Mouse (Mus musculus) large intestine, adult 2 months (tissue): ENCODE measurements around the gene Hrh1. TPM values are rescaled to one million over a fixed set of nuclear protein-coding genes. Genes with fewer than 3 reads are reported as not detected.

Experiments used
- DNase-seq: peaks from one replicate; pipeline ENCODE4 v3.0.0-alpha.2; 2012; ENCODE audit warnings: low read depth, low spot score
- WGBS: fragments of 180-500 bp; shearing (Covaris S2); methylation state at CpG from one replicate; pipeline ENCODE4 v1.1.7; 2018; 5-methylcytosine and 5-hydroxymethylcytosine counted together
- polyA plus RNA-seq: library from polyadenylated mRNA; depleted of rRNA; stranded (reverse); fragments of >200 nt; gene quantifications from 2 replicates; pipeline ENCODE4 v1.2.3, GENCODE M21; 2012; rRNA removed

The Hrh1 gene
- 3.6 and 3.9 TPM in 2 replicates for polyA plus RNA-seq

GRCm38 (mm10) chr6:114397691-114398217 is at the start of gene Hrh1:
TSS of gene Hrh1 (plus strand) at chr6:114397936.
- DNase-seq = no peak
- under 1% methylated on average over 56 of the region's 56 CpGs for WGBS

- DNase-seq = no peak
- WGBS = 20% methylated on average over 4 of the region's 4 CpGs
These were observed 43.1 kb upstream of the Hrh1 start for GRCm38 (mm10) chr6:114354635-114355034.

DNA sequence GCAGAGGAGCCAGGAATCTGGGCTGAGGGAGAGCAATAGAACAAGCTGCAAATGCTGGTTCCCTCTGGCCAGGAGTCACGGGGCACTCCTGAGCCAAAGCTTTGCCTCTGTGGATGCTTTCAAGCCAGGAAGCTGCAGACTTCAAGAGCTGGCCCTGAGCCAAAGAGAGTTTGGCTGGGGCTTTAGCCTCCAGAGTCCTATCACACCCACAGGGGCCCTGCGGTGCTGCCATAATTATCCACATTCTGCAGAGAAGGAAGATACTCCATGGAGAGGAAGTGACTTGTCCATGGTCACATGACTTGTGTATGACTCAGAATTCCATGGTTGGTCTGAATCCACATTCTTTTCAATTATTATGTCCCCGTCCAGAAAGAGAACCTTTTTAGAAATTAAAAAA is 39.6 kb upstream of the Hrh1 start:
- 32% methylated on average over 3 of the region's 3 CpGs for WGBS

DNA sequence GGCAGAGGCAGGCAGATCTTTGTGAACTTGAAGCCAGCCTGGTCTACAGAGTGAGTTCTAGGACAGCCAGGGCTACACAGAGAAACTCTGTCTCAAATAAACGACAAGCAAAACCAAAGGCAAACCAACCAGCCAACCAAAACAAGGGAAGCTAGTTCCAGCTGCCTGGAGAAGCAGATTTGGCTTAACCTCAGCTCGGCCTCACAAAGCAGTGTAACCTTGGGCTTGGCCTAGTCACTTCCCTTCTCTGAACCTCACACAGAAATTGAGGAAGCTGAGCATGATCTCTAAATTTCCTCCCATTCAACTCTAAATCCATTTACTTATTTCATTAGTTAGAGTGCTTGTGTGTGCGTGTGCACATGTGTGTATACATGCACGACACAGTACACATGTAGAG is 35.4 kb upstream of the Hrh1 start:
- DNase-seq = no peak
- 64% methylated on average over 4 of the region's 4 CpGs for WGBS

More for the DNA sequence above, 39.6 kb upstream of the Hrh1 start:
- DNase-seq = no peak

- WGBS = 88% methylated on average over 8 of the region's 8 CpGs
These were observed 34.0 kb upstream of the Hrh1 start for GRCm38 (mm10) chr6:114363740-114364139.

GRCm38 (mm10) chr6:114364734-114365133 is 33.0 kb upstream of the Hrh1 start:
- DNase-seq = no peak
- WGBS = 73% methylated on average over 5 of the region's 5 CpGs

More at GRCm38 (mm10) chr6:114363740-114364139, 34.0 kb upstream of the Hrh1 start:
- no peak for DNase-seq

GRCm38 (mm10) chr6:114366191-114366590 is 31.5 kb upstream of the Hrh1 start:
- 62% methylated on average over 5 of the region's 5 CpGs for WGBS
- DNase-seq = no peak

DNA sequence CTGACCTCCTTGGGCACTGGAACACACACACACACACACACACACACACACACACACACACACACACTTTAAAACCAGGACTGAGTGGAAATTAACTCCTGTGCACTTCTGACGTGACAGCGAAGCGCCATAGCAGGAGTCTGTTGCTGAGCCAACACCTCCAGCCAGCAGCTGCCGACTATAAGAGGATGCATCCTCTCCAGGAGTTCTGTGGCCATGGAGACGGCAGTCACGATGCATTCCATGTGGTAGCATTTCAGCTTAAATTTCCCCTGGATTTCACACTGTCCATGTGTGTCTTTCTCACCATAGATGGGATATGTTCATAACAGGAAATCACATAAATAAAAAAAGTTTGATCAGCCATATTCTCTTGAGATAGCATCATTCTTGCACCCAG is 30.1 kb upstream of the Hrh1 start:
- WGBS = 66% methylated on average over 6 of the region's 6 CpGs
- no peak for DNase-seq

DNA sequence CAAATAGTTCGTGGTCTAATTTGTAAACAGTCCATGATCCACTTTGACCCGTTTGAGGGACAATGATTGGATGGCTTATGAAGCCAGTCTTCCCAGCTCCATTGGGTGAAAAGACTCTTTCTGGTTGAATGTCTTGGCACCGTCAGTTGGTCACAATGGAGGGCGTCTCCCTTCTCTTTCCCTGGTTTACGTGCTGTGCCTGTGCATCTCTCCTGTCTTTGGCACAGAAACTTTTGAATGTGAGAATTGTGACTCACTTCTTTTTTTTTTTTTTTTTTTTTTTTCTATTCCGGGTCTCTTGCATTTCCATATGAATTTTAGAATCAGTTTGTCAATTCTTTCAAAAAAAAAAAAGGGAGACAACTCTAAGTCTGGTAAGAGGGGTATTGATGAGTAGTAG is 29.5 kb upstream of the Hrh1 start:
- 67% methylated on average over 6 of the region's 6 CpGs for WGBS
- DNase-seq = no peak

DNA sequence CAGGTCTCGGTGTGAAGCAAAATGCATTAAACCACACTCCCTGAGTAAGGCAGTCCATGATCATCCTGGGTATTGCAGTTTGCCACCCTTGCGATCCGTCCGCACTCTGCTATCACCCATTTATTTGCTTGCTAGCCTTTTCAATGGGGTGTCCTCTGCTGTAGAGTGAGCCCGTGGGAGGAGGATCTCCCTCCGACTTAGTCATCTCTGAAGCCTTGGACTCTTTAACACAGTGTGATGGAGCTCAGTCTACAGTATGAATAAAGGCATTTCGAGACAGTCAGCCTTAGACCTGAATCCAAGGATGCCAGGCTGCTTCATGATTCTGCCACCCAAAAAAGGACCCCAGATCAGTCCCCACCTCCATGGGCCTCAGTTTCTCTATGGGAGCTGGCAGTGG is 25.0 kb upstream of the Hrh1 start:
- 88% methylated on average over 7 of the region's 7 CpGs for WGBS

DNA sequence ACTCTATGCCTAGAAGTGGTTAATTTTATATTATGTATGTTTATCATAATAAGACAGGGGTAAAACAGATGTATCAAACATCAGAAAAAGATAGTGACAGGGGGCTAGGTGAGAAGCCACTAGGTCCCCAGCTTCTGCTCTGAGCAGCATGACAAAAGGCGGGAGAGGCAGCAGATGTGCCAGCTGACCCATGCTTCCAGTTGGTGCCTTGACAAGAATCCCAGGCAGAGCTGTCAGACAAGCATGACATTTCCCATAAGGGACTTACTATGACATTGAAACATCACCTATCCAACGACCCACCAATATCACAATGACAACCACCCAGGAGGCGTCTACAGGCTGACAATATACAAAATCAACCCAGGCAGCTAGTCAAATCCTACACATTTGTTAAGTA is 16.9 kb upstream of the Hrh1 start:
- WGBS = 82% methylated on average over 3 of the region's 3 CpGs
- DNase-seq = no peak

More for the DNA sequence above, 25.0 kb upstream of the Hrh1 start:
- DNase-seq = no peak

- no peak for DNase-seq
These were observed 10.4 kb upstream of the Hrh1 start for GRCm38 (mm10) chr6:114387320-114387719.

DNA sequence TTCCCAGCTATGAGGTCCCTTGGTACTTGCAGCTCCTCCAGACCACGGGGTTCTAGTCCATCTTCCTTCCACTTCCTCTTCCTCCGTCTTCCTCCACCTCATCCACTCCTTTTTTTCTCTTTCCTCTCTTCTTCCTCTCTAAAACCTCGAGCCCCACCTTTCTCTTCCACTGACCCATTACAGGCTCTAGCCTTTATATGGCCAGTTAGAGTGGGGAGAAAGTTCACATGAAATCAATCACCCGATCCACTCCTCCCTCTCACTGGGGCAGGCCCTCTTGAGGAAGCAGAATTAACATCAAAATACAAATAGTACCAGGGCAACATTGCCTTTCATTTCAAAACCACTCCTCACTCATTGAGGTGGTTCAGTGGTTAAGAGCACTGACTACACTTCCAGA is 9.9 kb upstream of the Hrh1 start:
- 28% methylated on average over 4 of the region's 4 CpGs for WGBS
- no peak for DNase-seq

More at GRCm38 (mm10) chr6:114387320-114387719, 10.4 kb upstream of the Hrh1 start:
- 27% methylated on average over 6 of the region's 6 CpGs for WGBS

DNA sequence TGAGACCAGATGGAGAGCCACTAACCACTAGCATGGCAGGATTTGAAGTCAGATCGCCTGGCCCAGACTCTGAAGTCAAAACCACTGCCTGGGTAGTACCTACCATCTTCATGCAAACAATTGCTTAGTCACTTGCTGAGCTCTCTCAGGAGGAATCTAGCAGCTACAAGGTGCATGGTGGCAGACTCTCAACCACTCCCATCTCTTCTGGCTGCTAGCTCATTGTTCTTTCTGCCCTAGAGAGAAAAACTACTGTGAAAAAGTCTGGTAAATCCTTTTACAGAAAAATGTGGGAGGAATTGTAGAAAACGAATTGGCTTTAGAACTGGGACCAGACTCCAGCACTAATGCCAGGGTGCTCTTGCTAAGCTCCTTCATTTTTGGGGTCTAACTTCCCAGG is 7.6 kb upstream of the Hrh1 start:
- WGBS = 84% methylated on average over 2 of the region's 2 CpGs
- no peak for DNase-seq

- 54% methylated on average over 4 of the region's 4 CpGs for whole genome bisulfite sequencing
- no peak for DNase-seq
These were observed 2.8 kb upstream of the Hrh1 start for GRCm38 (mm10) chr6:114394982-114395381.

GRCm38 (mm10) chr6:114396605-114397004 is 1.1 kb upstream of the Hrh1 start:
- 34% methylated on average over 4 of the region's 4 CpGs for WGBS
- peak; percentile 93 for DNase-seq

GRCm38 (mm10) chr6:114397280-114397679 is 456 bp upstream of the Hrh1 start:
- 11% methylated on average over 11 of the region's 11 CpGs for WGBS
- DNase-seq = no peak

GRCm38 (mm10) chr6:114398626-114399025 is 890 bp downstream of the Hrh1 start:
- WGBS = 7% methylated on average over 9 of the region's 9 CpGs
- DNase-seq = no peak

DNA sequence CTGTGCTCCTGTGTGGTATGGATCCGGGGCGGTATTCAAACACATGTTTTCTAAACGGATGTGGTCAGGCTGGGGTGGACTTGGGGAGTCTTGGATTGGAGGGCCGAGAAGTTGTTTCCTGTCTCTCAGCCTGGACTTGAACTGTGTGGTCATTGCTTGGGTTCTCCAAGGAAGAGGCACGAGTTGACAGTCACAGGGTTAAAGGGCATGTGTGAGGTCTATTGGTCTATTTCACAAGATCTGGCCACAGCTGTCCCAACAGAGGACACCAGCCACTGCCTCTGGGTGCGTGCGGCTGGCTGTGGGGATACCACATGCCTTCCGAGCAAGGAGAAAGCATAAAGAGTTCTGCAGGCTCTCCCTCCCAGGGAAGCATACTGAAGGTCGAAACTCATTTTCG is 2.7 kb downstream of the Hrh1 start:
- no peak for DNase-seq
- 66% methylated on average over 10 of the region's 10 CpGs for WGBS

DNA sequence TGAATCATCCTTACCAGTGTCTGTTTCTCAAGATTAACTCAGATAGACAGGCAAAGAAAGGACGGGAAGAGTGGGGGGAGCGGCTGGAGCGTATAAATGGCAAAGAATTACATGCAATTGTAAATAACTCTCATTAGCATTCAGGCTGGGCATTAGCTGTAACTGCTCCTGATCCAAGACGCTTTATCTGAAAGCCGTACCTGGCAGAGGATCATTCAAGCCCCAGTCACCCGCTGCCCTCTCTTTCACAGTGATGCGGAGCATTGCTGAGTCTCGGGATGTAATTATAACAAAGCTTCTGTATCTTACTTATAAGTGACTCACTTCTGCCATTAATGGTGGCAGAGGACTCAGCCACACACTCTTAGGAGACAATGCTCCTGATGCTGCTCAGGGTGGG is 3.1 kb downstream of the Hrh1 start:
- 88% methylated on average over 8 of the region's 8 CpGs for WGBS
- no peak for DNase-seq

GRCm38 (mm10) chr6:114402161-114402560 is 4.4 kb downstream of the Hrh1 start:
- WGBS = 52% methylated on average over 2 of the region's 2 CpGs
- DNase-seq = no peak

DNA sequence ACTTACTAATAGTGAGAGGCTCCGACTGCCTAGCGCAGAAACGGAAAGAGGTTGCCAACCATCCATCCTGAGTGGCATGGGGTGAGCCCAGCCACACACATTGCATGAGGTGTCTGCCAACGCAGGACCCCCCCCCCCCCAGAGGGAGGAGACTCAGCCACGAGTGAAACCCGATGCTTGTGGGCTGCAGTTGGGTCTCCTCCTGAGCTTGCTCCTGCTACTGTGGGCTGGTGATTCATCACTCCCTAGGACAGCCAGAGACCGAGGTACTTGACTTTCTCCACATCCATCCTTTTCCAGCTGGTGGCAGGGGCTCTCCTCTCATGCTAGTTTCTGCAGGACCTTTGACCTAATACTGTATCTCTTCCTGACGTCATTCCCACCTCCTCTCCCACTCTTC is 5.9 kb downstream of the Hrh1 start:
- no peak for DNase-seq
- 38% methylated on average over 8 of the region's 8 CpGs for WGBS
